Mouse (Mus musculus) brain, embryonic 14.5 days (tissue): ENCODE results near the gene Mrpl40.

ENCODE experiments used
- CTCF ChIP-seq: fragments of 200-500 bp; IDR thresholded peaks from 2 replicates; pipeline ENCODE4 v1.5.1; 2012; ENCODE audit warnings: inconsistent platforms, mild to moderate bottlenecking, moderate library complexity, borderline replicate concordance; ENCODE audit not compliant: insufficient read depth, insufficient read length; ENCODE audit errors: extremely low read depth
- POLR2A ChIP-seq: fragments of 200-500 bp; IDR thresholded peaks from 2 replicates; pipeline ENCODE4 v1.6.1; 2012; ENCODE audit warnings: mild to moderate bottlenecking, inconsistent platforms, borderline replicate concordance; ENCODE audit not compliant: poor library complexity, insufficient read depth, insufficient read length, severe bottlenecking; ENCODE audit errors: extremely low read depth

DNA sequence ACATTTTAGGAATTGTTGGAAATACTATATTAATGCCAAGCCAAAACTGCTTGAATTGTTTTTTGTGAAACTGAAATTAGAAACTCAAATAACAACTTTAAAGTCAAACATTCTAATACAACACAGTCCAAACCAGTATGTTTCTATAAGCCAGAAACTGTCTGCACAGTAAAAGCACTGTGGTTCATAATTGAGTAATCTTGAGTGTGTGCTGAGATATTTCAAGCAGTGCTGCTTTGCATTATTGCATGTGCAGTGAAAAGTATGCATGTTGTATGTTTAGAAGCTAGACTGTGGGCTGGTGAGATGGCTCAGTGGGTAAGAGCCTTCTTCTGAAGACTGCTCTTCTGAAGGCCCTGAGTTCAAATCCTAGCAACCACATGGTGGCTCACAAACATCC lies 7.4 kb upstream of the Mrpl40 start:
- no peak for TF ChIP-seq CTCF
- no peak for TF ChIP-seq POLR2A
